Mouse (Mus musculus): ENCODE data around the gene Ntm. TPM values are rescaled to one million over a fixed set of nuclear protein-coding genes. Genes with fewer than 3 reads are reported as not detected.

Gene Ntm
- polyA plus RNA-seq, 1 experiment from 2014 or later, result 0.66 TPM

DNA sequence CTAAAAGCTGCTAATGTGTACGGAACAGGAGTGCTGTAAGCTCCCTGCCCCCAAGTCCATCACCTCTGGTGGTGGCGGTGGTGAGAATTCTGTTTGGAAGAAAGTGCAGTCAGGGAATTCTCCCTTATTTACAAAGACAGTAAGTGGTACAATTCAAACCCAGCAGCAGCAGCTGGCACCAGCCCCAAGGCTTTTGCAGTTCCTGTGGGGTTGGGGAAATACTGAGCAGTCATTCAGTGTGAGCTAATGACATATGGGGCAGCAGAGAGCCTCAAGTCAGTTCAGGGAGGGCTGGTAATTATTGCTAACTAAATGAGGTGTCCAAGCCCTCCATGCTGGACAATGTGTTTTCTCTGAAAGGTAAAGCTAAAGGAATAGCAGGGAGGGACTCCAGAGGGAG, 446.3 kb downstream of the Ntm start:
- Histone ChIP-seq H3K4me2 (no peak overlapping the region), H3K36me3 (replicated peaks) (no peaks in the 10 kb centered on the region), H3K27ac (replicated peaks) (no peak overlapping the region), H3K9ac (no peak overlapping the region), H3K27me3 (no peaks in the 10 kb centered on the region), H3K4me1 (replicated peaks) (no peaks in the 10 kb centered on the region), H3K9me3 (replicated peaks) (no peaks in the 10 kb centered on the region), H3K4me3 (replicated peaks) (no peak overlapping the region)
- WGBS (ENCODE audit: insufficient replicate concordance), result 52% methylated on average over 2 of the region's 2 CpGs
- no peak for ATAC-seq (ENCODE audit: insufficient read depth)

DNA sequence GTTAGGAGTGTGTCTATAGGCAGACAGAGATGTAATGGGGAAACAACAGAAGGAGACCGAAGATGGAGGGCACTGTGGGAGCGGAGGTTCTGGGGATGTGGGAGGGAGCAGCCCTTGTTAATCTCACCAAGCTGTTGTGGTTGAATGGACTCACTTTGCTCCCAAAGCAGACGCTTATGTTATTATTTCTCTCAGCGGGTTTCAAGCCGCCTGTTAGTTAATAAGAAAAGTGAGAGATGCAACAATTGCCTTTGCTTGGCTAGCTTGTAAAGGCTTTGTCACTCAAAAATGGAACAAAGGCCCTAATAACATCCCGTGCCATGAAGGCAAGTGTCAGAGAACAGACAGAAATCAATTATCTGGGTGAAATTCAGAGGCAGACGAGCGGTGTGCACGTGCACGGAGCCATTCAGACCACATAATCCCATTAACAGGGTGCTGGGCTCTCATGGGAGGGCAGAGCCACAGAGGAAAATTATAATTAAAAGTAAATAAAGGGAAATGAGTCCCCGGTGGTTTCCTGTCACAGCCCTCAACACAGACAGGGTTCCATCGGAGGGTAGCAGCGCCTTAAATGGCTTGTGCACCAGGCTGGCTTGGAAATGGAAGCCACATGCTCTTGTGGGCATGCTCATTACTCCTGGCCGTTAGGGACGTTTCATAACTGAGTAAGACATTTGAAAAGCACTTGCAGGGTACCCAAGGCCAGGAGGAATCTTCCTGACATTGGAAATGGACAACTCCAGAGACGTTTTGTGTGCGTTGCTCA, 448.2 kb downstream of the Ntm start:
- Histone ChIP-seq H3K36me3 (replicated peaks) (no peaks in the 10 kb centered on the region), H3K27ac (replicated peaks) (no peak overlapping the region), H3K9me3 (replicated peaks) (no peaks in the 10 kb centered on the region), H3K4me2 (no peak overlapping the region), H3K27me3 (no peaks in the 10 kb centered on the region), H3K9ac (no peak overlapping the region), H3K4me1 (replicated peaks) (no peaks in the 10 kb centered on the region), H3K4me3 (replicated peaks) (no peak overlapping the region)
- 69% methylated on average over 17 of the region's 17 CpGs for WGBS (ENCODE audit: insufficient replicate concordance)
- ATAC-seq (ENCODE audit: insufficient read depth), result no peak

- ATAC-seq (ENCODE audit: insufficient read depth), result no peak
Observed at GRCm38 (mm10) chr9:29496002-29496401, 466.9 kb downstream of the Ntm start.

GRCm38 (mm10) chr9:29482272-29482671, 480.7 kb downstream of the Ntm start:
- no peaks in the 10 kb centered on the region for H3K9me3 ChIP-seq (replicated peaks)
- no peaks in the 10 kb centered on the region for H3K4me1 ChIP-seq (replicated peaks)
- H3K4me3 ChIP-seq (replicated peaks), result no peak overlapping the region
- H3K36me3 ChIP-seq (replicated peaks), result no peaks in the 10 kb centered on the region
- no peaks in the 10 kb centered on the region for H3K27me3 ChIP-seq
- H3K4me2 ChIP-seq, result no peak overlapping the region
- no peak for ATAC-seq (ENCODE audit: insufficient read depth)
- no peak overlapping the region for H3K27ac ChIP-seq (replicated peaks)
- 41% methylated on average over 2 of the region's 2 CpGs for WGBS (ENCODE audit: insufficient replicate concordance)
- no peak overlapping the region for H3K9ac ChIP-seq

More at GRCm38 (mm10) chr9:29496002-29496401, 466.9 kb downstream of the Ntm start:
- Histone ChIP-seq H3K36me3 (replicated peaks) (no peaks in the 10 kb centered on the region), H3K4me1 (replicated peaks) (no peaks in the 10 kb centered on the region), H3K9ac (no peak overlapping the region), H3K27ac (replicated peaks) (no peak overlapping the region), H3K4me2 (no peak overlapping the region), H3K27me3 (no peaks in the 10 kb centered on the region), H3K4me3 (replicated peaks) (no peak overlapping the region), H3K9me3 (replicated peaks) (no peaks in the 10 kb centered on the region)
- 33% methylated on average over 2 of the region's 2 CpGs for WGBS (ENCODE audit: insufficient replicate concordance)

GRCm38 (mm10) chr9:29479051-29479450, 483.9 kb downstream of the Ntm start:
- Histone ChIP-seq H3K27me3 (no peaks in the 10 kb centered on the region), H3K36me3 (replicated peaks) (no peaks in the 10 kb centered on the region), H3K27ac (replicated peaks) (no peak overlapping the region), H3K9ac (no peak overlapping the region), H3K9me3 (replicated peaks) (no peaks in the 10 kb centered on the region), H3K4me3 (replicated peaks) (no peak overlapping the region), H3K4me1 (replicated peaks) (no peaks in the 10 kb centered on the region), H3K4me2 (no peak overlapping the region)
- 67% methylated on average over 10 of the region's 10 CpGs for WGBS (ENCODE audit: insufficient replicate concordance)
- ATAC-seq (ENCODE audit: insufficient read depth), result no peak

DNA sequence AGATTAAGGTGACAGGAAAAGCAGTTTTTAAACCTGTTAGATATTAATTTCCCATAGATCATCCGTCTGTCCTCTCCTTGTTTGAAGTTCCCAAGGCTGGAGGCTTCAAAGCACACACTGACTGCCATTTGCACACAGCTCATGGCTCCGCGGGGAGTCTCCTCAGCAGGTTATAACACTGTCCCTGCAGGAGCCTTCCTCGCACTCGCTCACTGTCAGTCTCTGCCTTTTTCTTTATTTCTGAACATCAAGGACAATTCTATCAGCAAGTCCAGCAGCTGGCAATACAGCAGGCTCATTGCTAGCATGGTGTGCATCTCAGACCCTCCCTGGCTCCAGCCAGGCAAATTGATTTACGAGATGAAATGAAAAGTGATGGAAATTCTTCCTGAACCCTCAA, 485.7 kb downstream of the Ntm start:
- H3K36me3 ChIP-seq (replicated peaks), result no peaks in the 10 kb centered on the region
- no peak for ATAC-seq (ENCODE audit: insufficient read depth)
- 26% methylated on average over 6 of the region's 6 CpGs for WGBS (ENCODE audit: insufficient replicate concordance)
- no peak overlapping the region for H3K27ac ChIP-seq (replicated peaks)
- no peaks in the 10 kb centered on the region for H3K4me1 ChIP-seq (replicated peaks)
- no peak overlapping the region for H3K4me3 ChIP-seq (replicated peaks)
- H3K9me3 ChIP-seq (replicated peaks), result no peaks in the 10 kb centered on the region
- H3K4me2 ChIP-seq, result no peak overlapping the region
- no peaks in the 10 kb centered on the region for H3K27me3 ChIP-seq
- no peak overlapping the region for H3K9ac ChIP-seq

DNA sequence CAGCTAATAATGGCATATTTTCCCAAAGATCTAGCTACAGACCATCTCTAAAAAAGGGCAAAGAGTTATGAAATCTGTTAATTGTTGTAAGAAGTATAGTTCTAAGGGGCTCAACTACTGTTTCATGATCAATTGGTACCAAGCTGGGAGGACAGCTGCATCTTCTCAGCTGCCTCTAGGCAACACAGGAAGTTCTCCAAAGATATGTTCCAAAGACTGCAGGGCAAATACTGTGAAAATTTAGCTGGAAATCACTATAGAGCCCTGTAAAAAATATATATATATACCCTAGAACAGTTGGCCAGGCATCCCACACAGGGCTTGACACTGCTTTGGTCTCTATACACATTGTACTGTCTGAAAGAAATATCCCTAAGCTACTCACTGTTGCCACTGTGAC, 489.5 kb downstream of the Ntm start:
- Histone ChIP-seq H3K9ac (no peak overlapping the region), H3K9me3 (replicated peaks) (no peaks in the 10 kb centered on the region), H3K4me1 (replicated peaks) (no peaks in the 10 kb centered on the region), H3K4me3 (replicated peaks) (no peak overlapping the region), H3K27me3 (no peaks in the 10 kb centered on the region), H3K36me3 (replicated peaks) (no peaks in the 10 kb centered on the region), H3K4me2 (no peak overlapping the region), H3K27ac (replicated peaks) (no peak overlapping the region)
- no peak for ATAC-seq (ENCODE audit: insufficient read depth)

GRCm38 (mm10) chr9:29472226-29472625, 490.7 kb downstream of the Ntm start:
- no peak for ATAC-seq (ENCODE audit: insufficient read depth)
- Histone ChIP-seq H3K36me3 (replicated peaks) (no peaks in the 10 kb centered on the region), H3K4me2 (no peak overlapping the region)

DNA sequence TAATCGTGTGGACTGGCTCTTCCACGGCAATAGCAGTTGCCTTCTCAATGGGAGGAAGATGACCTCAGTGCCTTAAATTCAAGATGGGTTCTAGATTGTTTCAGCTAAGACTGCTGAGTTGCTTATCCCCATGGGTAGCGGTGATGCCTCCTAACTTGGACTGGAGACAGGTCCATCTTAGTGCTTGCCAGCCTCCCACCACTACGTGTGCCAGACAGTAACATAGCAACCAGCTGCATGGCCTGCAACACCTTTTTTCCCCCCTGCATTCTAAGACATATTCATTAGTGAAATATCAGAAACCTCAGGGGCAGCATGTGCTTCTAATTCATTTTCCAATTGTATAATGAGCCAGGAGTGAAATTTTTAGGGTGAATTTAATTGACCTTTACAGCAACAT, 498.2 kb downstream of the Ntm start:
- WGBS (ENCODE audit: insufficient replicate concordance), result 46% methylated on average over 4 of the region's 4 CpGs
- Histone ChIP-seq H3K27ac (replicated peaks) (no peak overlapping the region), H3K36me3 (replicated peaks) (no peaks in the 10 kb centered on the region), H3K4me1 (replicated peaks) (no peaks in the 10 kb centered on the region), H3K9ac (no peak overlapping the region), H3K4me2 (no peak overlapping the region), H3K27me3 (no peaks in the 10 kb centered on the region), H3K4me3 (replicated peaks) (no peak overlapping the region), H3K9me3 (replicated peaks) (no peaks in the 10 kb centered on the region)
- no peak for ATAC-seq (ENCODE audit: insufficient read depth)

More at GRCm38 (mm10) chr9:29472226-29472625, 490.7 kb downstream of the Ntm start:
- 45% methylated on average over 4 of the region's 4 CpGs for WGBS (ENCODE audit: insufficient replicate concordance)
- H3K9ac ChIP-seq, result no peak overlapping the region
- H3K27ac ChIP-seq (replicated peaks), result no peak overlapping the region
- no peaks in the 10 kb centered on the region for H3K9me3 ChIP-seq (replicated peaks)
- H3K4me1 ChIP-seq (replicated peaks), result no peaks in the 10 kb centered on the region
- H3K27me3 ChIP-seq, result no peaks in the 10 kb centered on the region
- H3K4me3 ChIP-seq (replicated peaks), result no peak overlapping the region

DNA sequence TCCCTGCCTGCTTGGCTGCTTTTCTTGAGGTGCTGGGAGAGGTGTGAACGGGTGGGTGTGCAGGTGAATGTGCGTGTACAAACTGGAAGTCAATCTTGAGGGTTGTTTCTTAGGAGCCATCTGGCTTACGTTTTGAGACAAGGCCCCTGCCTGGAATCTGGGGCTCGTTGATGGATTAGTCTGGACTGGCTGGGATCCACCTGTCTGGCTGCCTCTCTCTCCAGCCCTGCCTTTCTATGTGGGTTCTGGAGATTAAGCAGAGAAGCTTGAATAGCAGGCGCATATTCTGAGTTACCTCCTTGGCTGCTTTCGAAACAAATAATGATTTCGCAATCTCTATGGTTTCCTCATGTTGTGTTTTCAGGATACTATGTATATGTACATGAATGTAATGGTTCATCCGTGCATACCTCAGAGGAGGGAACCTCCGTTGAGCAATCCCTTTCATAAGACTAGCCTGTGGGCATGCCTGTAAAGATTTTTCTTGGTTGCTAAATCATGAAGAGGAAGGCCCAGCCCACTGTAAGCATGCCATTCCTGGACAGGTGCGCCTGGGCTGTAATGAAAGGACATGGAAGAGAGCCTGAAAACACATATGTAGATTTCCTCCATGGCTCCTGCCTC, 499.9 kb downstream of the Ntm start:
- H3K4me1 ChIP-seq (replicated peaks), result no peaks in the 10 kb centered on the region
- WGBS (ENCODE audit: insufficient replicate concordance), result 58% methylated on average over 10 of the region's 10 CpGs
- H3K9ac ChIP-seq, result no peak overlapping the region
- no peaks in the 10 kb centered on the region for H3K27me3 ChIP-seq
- ATAC-seq (ENCODE audit: insufficient read depth), result no peak
- no peaks in the 10 kb centered on the region for H3K36me3 ChIP-seq (replicated peaks)
- H3K4me3 ChIP-seq (replicated peaks), result no peak overlapping the region
- H3K4me2 ChIP-seq, result no peak overlapping the region
- no peaks in the 10 kb centered on the region for H3K9me3 ChIP-seq (replicated peaks)
- no peak overlapping the region for H3K27ac ChIP-seq (replicated peaks)

DNA sequence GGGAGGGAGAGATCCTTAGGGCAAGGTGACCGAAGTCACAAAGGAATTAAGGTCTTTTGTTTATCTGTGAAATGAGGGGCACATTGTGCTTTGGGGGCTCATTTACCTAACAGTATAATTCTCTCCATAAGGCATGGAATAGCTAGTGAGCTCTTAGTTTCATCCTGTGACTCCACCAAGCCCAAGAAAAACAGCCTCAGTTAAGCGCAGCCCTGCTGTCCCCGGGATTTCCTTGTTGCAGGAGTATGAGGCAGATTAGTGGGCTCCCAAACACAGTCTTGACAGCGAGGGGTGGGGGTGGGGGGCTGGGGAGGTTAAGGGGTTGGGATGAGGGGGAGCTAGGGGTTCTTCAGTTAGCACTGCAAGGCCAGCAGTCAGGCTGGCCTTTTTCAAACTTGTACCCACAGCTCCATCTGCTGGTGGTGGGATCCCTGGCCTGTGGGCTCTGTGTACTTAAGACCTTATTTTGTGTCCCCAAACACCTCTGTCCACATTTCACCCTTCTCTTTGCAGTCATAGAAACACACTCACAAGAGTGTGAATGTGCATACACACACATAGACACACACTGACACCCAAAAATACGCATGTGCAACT, 504.9 kb downstream of the Ntm start:
- no peaks in the 10 kb centered on the region for H3K27me3 ChIP-seq
- 23% methylated on average over 5 of the region's 5 CpGs for WGBS (ENCODE audit: insufficient replicate concordance)
- no peaks in the 10 kb centered on the region for H3K4me1 ChIP-seq (replicated peaks)
- no peaks in the 10 kb centered on the region for H3K36me3 ChIP-seq (replicated peaks)
- H3K9me3 ChIP-seq (replicated peaks), result no peaks in the 10 kb centered on the region
- H3K4me2 ChIP-seq, result no peak overlapping the region
- no peak overlapping the region for H3K4me3 ChIP-seq (replicated peaks)
- no peak overlapping the region for H3K9ac ChIP-seq
- ATAC-seq (ENCODE audit: insufficient read depth), result no peak
- H3K27ac ChIP-seq (replicated peaks), result no peak overlapping the region

Measured in liver, embryonic 15.5 days (tissue).